Mouse (Mus musculus) lung, adult 2 months (tissue): Measurements from ENCODE around the gene 2310034G01Rik. TPM values are rescaled to one million over a fixed set of nuclear protein-coding genes. Genes with fewer than 3 reads are reported as not detected.

ENCODE experiments used
- DNase-seq: peaks from one replicate; pipeline ENCODE4 v3.0.0; 2022
- H3K4me1 ChIP-seq: fragments of 200-500 bp; 2 replicates; pipeline ENCODE4 v1.6.1; 2011; ENCODE audit warnings: low read length; ENCODE audit not compliant: control insufficient read depth, insufficient read depth
- H3K4me3 ChIP-seq: fragments of 200-500 bp; replicated peaks from 2 replicates; pipeline ENCODE3; 2011; ENCODE audit warnings: low read depth, mild to moderate bottlenecking, control low read depth, low read length; ENCODE audit errors: extremely low read depth
- CTCF ChIP-seq: fragments of 200-500 bp; IDR thresholded peaks from 2 replicates; pipeline ENCODE4 v1.5.1; 2011; ENCODE audit warnings: mild to moderate bottlenecking, low read length, control low read depth; ENCODE audit not compliant: insufficient read depth
- POLR2A ChIP-seq: fragments of 200-500 bp; IDR thresholded peaks from 2 replicates; pipeline ENCODE4 v1.6.1; 2011; ENCODE audit warnings: low read depth, mild to moderate bottlenecking, control low read depth, low read length, borderline replicate concordance; ENCODE audit errors: extremely low read depth
- WGBS: fragments of 180-500 bp; shearing (Covaris S2); methylation state at CpG from one replicate; pipeline ENCODE4 v1.1.7; 2018; 5-methylcytosine and 5-hydroxymethylcytosine counted together
- polyA plus RNA-seq: library from polyadenylated mRNA; depleted of rRNA; stranded (reverse); fragments of >200 nt; gene quantifications from 2 replicates; pipeline ENCODE4 v1.2.3, GENCODE M21; 2012

The 2310034G01Rik gene
- polyA plus RNA-seq, 1 experiment, result 6.8 TPM

GRCm38 (mm10) chr19:46316846-46317545 is 33.1 kb downstream of the 2310034G01Rik start:
- DNase-seq, result no peak
- 34% methylated on average over 15 of the region's 15 CpGs for WGBS
- no peak overlapping the region for H3K4me3 ChIP-seq
- TF ChIP-seq POLR2A (no peak), CTCF (no peak)
- H3K4me1 ChIP-seq, result no peaks in the 10 kb centered on the region

GRCm38 (mm10) chr19:46315752-46316610 is 34.1 kb downstream of the 2310034G01Rik start:
- TF ChIP-seq POLR2A (no peak), CTCF (no peak)
- no peak for DNase-seq
- Histone ChIP-seq H3K4me3 (no peak overlapping the region), H3K4me1 (no peaks in the 10 kb centered on the region)
- WGBS, result 47% methylated on average over 12 of the region's 12 CpGs

DNA sequence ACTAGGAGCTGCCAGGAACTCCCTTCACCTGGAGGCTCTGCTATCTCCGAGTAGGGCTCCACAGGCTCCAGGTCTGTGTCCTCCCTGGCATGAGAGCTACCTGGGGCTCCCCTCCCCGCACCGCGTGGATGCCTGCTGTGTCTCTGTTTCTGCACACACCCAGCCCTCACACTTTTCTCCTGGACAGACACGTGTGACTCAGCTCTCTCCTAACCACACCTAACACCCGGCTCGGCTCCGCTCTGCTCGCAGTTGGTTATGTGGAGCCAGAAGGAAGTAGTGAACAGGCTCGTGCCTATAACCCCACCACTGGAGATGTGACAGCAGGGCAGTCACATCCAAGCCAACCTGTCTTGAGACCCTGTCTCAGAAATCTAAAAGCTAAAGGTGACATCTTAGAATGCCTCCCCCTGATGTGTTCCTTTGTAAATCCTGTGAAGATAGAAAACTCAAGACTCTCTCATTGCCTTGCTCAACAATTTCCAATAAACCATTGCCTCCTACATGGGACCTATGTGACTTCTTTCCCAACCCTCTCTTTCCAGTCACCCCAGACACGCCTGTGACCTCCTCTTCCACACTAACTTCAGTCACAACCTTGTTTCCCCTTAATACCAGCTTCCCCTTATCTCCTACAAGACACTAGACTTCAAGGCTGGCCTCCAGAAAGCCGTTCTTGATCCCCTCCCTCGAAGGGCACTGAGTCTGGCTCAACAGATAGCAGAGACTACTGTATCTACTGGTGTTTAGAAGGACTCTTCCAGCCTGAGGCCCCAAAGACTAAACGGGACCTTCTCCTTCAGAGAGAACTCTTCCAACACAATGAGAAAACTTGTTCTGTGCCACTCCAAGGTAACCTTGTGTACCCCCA is 35.0 kb downstream of the 2310034G01Rik start:
- TF ChIP-seq POLR2A (no peak), CTCF (no peak)
- 27% methylated on average over 14 of the region's 14 CpGs for WGBS
- no peak for DNase-seq
- Histone ChIP-seq H3K4me1 (no peaks in the 10 kb centered on the region), H3K4me3 (no peak overlapping the region)

- H3K4me3 ChIP-seq, result no peak overlapping the region
- DNase-seq, result peak; percentile 37
- TF ChIP-seq CTCF (no peak), POLR2A (no peak)
- no peaks in the 10 kb centered on the region for H3K4me1 ChIP-seq
- 23% methylated on average over 18 of the region's 18 CpGs for WGBS
These were observed 35.9 kb downstream of the 2310034G01Rik start for GRCm38 (mm10) chr19:46314151-46314601.

DNA sequence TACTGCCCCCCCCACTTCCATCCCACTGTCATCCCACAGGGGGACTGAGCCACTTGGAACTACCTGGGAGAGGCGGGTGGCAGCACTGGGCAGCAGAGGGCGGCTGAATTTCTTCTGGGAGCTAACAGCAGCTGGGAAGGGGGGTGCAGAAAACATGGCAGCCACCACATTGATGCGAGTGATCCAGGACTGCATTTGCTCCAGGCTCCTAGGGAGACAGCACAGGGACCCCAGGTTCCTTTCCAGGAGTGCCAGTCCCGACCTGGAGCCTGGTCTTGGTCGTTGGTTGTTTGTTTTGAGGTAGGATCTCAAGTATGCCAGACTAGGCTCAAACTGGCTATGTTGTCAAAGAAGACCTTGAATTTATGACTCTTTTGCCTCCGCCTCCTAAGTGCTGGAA is 36.5 kb downstream of the 2310034G01Rik start:
- Histone ChIP-seq H3K4me3 (no peak overlapping the region), H3K4me1 (peaks cover 2% of the 10 kb centered on the region; the same call in 1 of the 2 replicates)
- DNase-seq, result no peak
- no peak for TF ChIP-seq CTCF
- no peak for TF ChIP-seq POLR2A
- 73% methylated on average over 6 of the region's 6 CpGs for WGBS

DNA sequence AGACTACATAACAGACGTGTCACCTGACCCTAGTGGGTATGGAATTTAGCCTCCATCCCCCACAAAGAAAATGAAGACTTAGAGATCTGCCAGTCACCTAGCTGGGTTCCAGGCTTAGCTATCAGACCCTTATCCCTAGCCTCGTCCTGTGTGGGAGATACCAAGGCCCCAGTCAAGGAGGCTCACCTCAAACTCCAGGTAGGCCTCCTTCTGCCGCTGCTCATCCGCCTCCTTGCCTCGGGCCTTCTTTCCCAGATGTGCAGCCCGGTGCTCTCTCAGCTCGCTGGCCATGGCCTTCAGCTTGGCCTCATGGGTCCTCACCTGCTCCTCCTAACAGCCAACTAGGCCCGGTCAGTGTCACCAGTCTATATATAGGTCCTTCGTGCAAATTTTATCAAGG is 37.0 kb downstream of the 2310034G01Rik start:
- DNase-seq, result no peak
- TF ChIP-seq CTCF, result no peak
- TF ChIP-seq POLR2A, result no peak
- Histone ChIP-seq H3K4me3 (no peak overlapping the region), H3K4me1 (peaks cover 2% of the 10 kb centered on the region; the same call in 1 of the 2 replicates)
- 89% methylated on average over 9 of the region's 9 CpGs for WGBS

- 94% methylated on average over 21 of the region's 21 CpGs for WGBS
- TF ChIP-seq POLR2A, result no peak
- Histone ChIP-seq H3K4me1 (peaks cover 2% of the 10 kb centered on the region; the same call in 1 of the 2 replicates), H3K4me3 (no peak overlapping the region)
- DNase-seq, result no peak
These were observed 37.5 kb downstream of the 2310034G01Rik start for GRCm38 (mm10) chr19:46312566-46312965.

DNA sequence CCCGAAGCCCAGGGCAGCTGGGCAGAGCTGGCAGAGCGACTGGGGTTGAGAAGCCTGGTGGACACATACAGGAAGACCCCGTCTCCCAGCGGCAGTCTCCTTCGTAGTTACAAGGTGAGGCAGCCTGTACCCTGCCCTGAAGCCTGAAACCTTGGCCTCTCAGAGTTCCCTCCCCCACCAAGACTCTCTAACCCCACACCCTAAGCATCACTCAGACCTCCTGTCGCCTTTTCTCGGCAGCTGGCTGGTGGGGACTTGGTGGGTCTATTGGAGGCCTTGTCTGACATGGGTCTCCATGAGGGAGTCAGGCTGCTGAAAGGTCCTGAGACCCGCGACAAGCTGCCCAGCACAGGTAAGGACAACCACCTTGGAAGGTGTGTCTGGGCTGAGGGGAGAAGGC is 38.8 kb downstream of the 2310034G01Rik start:
- WGBS, result 94% methylated on average over 9 of the region's 9 CpGs
- no peak for TF ChIP-seq POLR2A
- no peak for TF ChIP-seq CTCF
- Histone ChIP-seq H3K4me1 (peaks cover 2% of the 10 kb centered on the region; the same call in 1 of the 2 replicates), H3K4me3 (no peak overlapping the region)
- no peak for DNase-seq

- TF ChIP-seq POLR2A (no peak), CTCF (no peak)
- peaks cover 6% of the 10 kb centered on the region for H3K4me1 ChIP-seq
- 92% methylated on average over 12 of the region's 12 CpGs for WGBS
- H3K4me3 ChIP-seq, result no peak overlapping the region
- no peak for DNase-seq
These were observed 39.7 kb downstream of the 2310034G01Rik start for GRCm38 (mm10) chr19:46310312-46310865.
